In the genomic region with DNA sequence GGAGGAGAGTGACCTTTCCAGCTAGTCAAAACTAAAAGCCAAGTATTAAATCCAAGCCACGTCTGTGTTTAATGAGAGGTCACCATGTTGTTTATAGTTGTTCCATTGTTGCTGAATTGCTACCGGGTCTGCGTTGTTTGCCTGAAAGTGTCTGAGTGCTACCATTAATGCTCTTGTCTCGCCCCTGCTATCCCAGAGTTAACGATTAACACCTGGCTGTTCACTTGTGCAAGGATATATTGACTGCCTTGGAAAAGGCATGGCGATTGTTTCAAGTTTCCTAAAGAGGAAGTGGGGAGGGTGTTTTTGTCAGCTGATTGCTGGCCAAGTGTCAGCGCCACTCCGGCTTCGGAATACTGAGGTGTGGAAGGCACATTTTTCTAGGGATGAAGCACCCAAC, we compare ENCODE assay signal across 14 mouse cellular contexts. TPM values are rescaled to one million over a fixed set of nuclear protein-coding genes. Genes with fewer than 3 reads are reported as not detected.
DNase-seq lines count a peak whose midpoint lies in the region; ATAC-seq and TF ChIP-seq lines count a peak whose summit lies in the region.
"Had no signal": no experiment of that assay in that cellular context is flagged by ENCODE, and none has a peak within 500 bp of the region (broad histone marks: within the 10 kb centered on the region; RNA-seq: fewer than 3 reads in every experiment).

No protein-coding gene starts in this region.

- no peaks in the 10 kb centered on the region for H3K9me3 ChIP-seq in heart, embryonic 16.5 days (replicated peaks; ENCODE audit: control insufficient read depth, low read length)
- no peaks in the 10 kb centered on the region for H3K9me3 ChIP-seq in liver, embryonic 16.5 days (replicated peaks; ENCODE audit: control insufficient read depth, low read length)
- H3K9me3 ChIP-seq in liver, embryonic 12.5 days (replicated peaks), result no peaks in the 10 kb centered on the region
- H3K9me3 ChIP-seq in kidney, postnatal 0 days (replicated peaks; ENCODE audit: low read length), result no peaks in the 10 kb centered on the region
- H3K9me3 ChIP-seq in stomach, embryonic 16.5 days (replicated peaks; ENCODE audit: control insufficient read depth, low read length), result no peaks in the 10 kb centered on the region
- H3K9me3 ChIP-seq: embryonic facial prominence, embryonic 12.5 days; midbrain, embryonic 12.5 days had no signal

- peaks cover 31% of the 10 kb centered on the region for H3K4me1 ChIP-seq in heart, embryonic 16.5 days (ENCODE audit: control insufficient read depth, insufficient read depth, low read length)
- peaks cover 3% of the 10 kb centered on the region; the same call in 1 of the 2 replicates for H3K4me1 ChIP-seq in liver, embryonic 16.5 days (ENCODE audit: control insufficient read depth, low read depth, low read length)
- H3K4me1 ChIP-seq in liver, embryonic 12.5 days, result 0 out of 2 replicates have a peak, but pooled peaks cover 6% of the 10 kb centered on the region
- 0 out of 2 replicates have a peak, but pooled peaks cover 5% of the 10 kb centered on the region for H3K4me1 ChIP-seq in kidney, postnatal 0 days (replicated peaks; ENCODE audit: insufficient read depth, low read length)
- peaks cover 43% of the 10 kb centered on the region for H3K4me1 ChIP-seq in stomach, embryonic 16.5 days (ENCODE audit: control insufficient read depth, insufficient read depth, low read length)

- ATAC-seq in heart, embryonic 16.5 days (replicated peaks; ENCODE audit: extremely low read depth, insufficient read depth, low FRiP score), result no peak
- ATAC-seq in liver, embryonic 16.5 days (ENCODE audit: low read depth), result 0 out of 2 replicates have a peak, but pooled peaks have one; percentile 19
- ATAC-seq in liver, embryonic 12.5 days, result no peak
- ATAC-seq in kidney, postnatal 0 days (replicated peaks; ENCODE audit: low FRiP score, low read depth), result 0 out of 2 replicates have a peak, but pooled peaks have one; percentile 53
- ATAC-seq in stomach, embryonic 16.5 days (ENCODE audit: insufficient read depth, low FRiP score), result no peak
- ATAC-seq: inflammation-experienced regulatory T-cells, adult 6 months had no signal

- TF ChIP-seq CTCF in kidney, postnatal 0 days (IDR thresholded peaks at IDR 0.05; ENCODE audit: low read depth), result no peak

- no peak overlapping the region for H3K4me2 ChIP-seq in heart, embryonic 16.5 days (ENCODE audit: low read depth, low read length)
- peak overlapping the region; percentile 30 for H3K4me2 ChIP-seq in liver, embryonic 16.5 days (ENCODE audit: low read depth, low read length)
- H3K4me2 ChIP-seq in liver, embryonic 12.5 days, result no peak overlapping the region
- H3K4me2 ChIP-seq in kidney, postnatal 0 days (ENCODE audit: low read length), result 0 out of 2 replicates have a peak overlapping the region, but pooled peaks have one; percentile 16
- H3K4me2 ChIP-seq in stomach, embryonic 16.5 days (ENCODE audit: low read depth, low read length), result 0 out of 2 replicates have a peak overlapping the region, but pooled peaks have one; percentile 2
- H3K4me2 ChIP-seq: embryonic facial prominence, embryonic 12.5 days; midbrain, embryonic 12.5 days had no signal

- peak overlapping the region; percentile 79 for H3K27ac ChIP-seq in heart, embryonic 16.5 days (ENCODE audit: low read length)
- no peak overlapping the region for H3K27ac ChIP-seq in liver, embryonic 16.5 days (ENCODE audit: low read length)
- H3K27ac ChIP-seq in liver, embryonic 12.5 days, result no peak overlapping the region
- no peak overlapping the region for H3K27ac ChIP-seq in kidney, postnatal 0 days
- H3K27ac ChIP-seq in stomach, embryonic 16.5 days (ENCODE audit: low read length), result peak overlapping the region; percentile 26; the same call in 1 of the 2 replicates
- H3K27ac ChIP-seq: embryonic facial prominence, embryonic 12.5 days; midbrain, embryonic 12.5 days had no signal

- no peak for DNase-seq in heart, adult 8-10 months (ENCODE audit: low spot score)
- peak; percentile 61 for DNase-seq in kidney, postnatal 0 days (ENCODE audit: low spot score)
- DNase-seq in cerebellum, postnatal 4 days (ENCODE audit: low spot score in 2 of 2), result no peak
- DNase-seq: cerebellum, postnatal 25 days; gastrocnemius, postnatal 14 days had no signal

- no peaks in the 10 kb centered on the region for H3K27me3 ChIP-seq in heart, embryonic 16.5 days (ENCODE audit: control insufficient read depth, insufficient read depth, low read length)
- H3K27me3 ChIP-seq in liver, embryonic 16.5 days (ENCODE audit: control insufficient read depth, insufficient read depth, low read depth, low read length), result no peaks in the 10 kb centered on the region
- H3K27me3 ChIP-seq in liver, embryonic 12.5 days (replicated peaks), result peaks cover 6% of the 10 kb centered on the region; the same call in 1 of the 2 replicates
- H3K27me3 ChIP-seq in kidney, postnatal 0 days (ENCODE audit: insufficient read depth, low read length), result no peaks in the 10 kb centered on the region
- H3K27me3 ChIP-seq in stomach, embryonic 16.5 days (ENCODE audit: control insufficient read depth, insufficient read depth, low read length), result no peaks in the 10 kb centered on the region
- H3K27me3 ChIP-seq: embryonic facial prominence, embryonic 12.5 days had no signal

- no peak overlapping the region for H3K4me3 ChIP-seq in heart, embryonic 16.5 days (ENCODE audit: low read length)
- no peak overlapping the region for H3K4me3 ChIP-seq in liver, embryonic 16.5 days (ENCODE audit: low read depth, low read length)
- no peak overlapping the region for H3K4me3 ChIP-seq in liver, embryonic 12.5 days
- no peak overlapping the region for H3K4me3 ChIP-seq in kidney, postnatal 0 days (replicated peaks; ENCODE audit: low read depth, low read length)
- no peak overlapping the region for H3K4me3 ChIP-seq in stomach, embryonic 16.5 days (replicated peaks; ENCODE audit: low read length)
- H3K4me3 ChIP-seq: embryonic facial prominence, embryonic 12.5 days; midbrain, embryonic 12.5 days; myocyte had no signal

- no peak overlapping the region for H3K9ac ChIP-seq in heart, embryonic 16.5 days (ENCODE audit: low read length)
- H3K9ac ChIP-seq in liver, embryonic 16.5 days (ENCODE audit: low read depth, low read length), result no peak overlapping the region
- H3K9ac ChIP-seq in liver, embryonic 12.5 days, result no peak overlapping the region
- H3K9ac ChIP-seq in kidney, postnatal 0 days (ENCODE audit: low read depth, low read length), result no peak overlapping the region
- H3K9ac ChIP-seq in stomach, embryonic 16.5 days (ENCODE audit: low read length), result no peak overlapping the region
- H3K9ac ChIP-seq: embryonic facial prominence, embryonic 12.5 days; midbrain, embryonic 12.5 days had no signal

- 41% methylated on average over 9 of the region's 9 CpGs for WGBS in heart, embryonic 16.5 days
- WGBS in liver, embryonic 16.5 days (ENCODE audit: insufficient replicate concordance), result 31% methylated on average over 9 of the region's 9 CpGs
- 49% methylated on average over 9 of the region's 9 CpGs for WGBS in liver, embryonic 12.5 days (ENCODE audit: insufficient replicate concordance)
- 15% methylated on average over 9 of the region's 9 CpGs for WGBS in kidney, postnatal 0 days
- WGBS in stomach, embryonic 16.5 days, result 25% methylated on average over 9 of the region's 9 CpGs

- H3K36me3 ChIP-seq in heart, embryonic 16.5 days (ENCODE audit: control insufficient read depth, insufficient read depth), result no peaks in the 10 kb centered on the region
- no peaks in the 10 kb centered on the region for H3K36me3 ChIP-seq in liver, embryonic 16.5 days (ENCODE audit: control insufficient read depth, insufficient read depth)
- no peaks in the 10 kb centered on the region for H3K36me3 ChIP-seq in liver, embryonic 12.5 days
- no peaks in the 10 kb centered on the region for H3K36me3 ChIP-seq in kidney, postnatal 0 days (ENCODE audit: insufficient read depth, low read length)
- no peaks in the 10 kb centered on the region for H3K36me3 ChIP-seq in stomach, embryonic 16.5 days (ENCODE audit: control insufficient read depth, insufficient read depth, low read length)
- H3K36me3 ChIP-seq: embryonic facial prominence, embryonic 12.5 days; G1E; midbrain, embryonic 12.5 days had no signal

RNA-seq across cellular contexts. Expression of gene Fat1, which starts 39.9 kb away (rescaled TPM):
- polyA plus RNA-seq in heart, embryonic 16.5 days (2015; fragmentation: Nextera tagmentation; extraction: Ambion mirVana), result 10.4 and 13.8 TPM in 2 replicates
- total RNA-seq in heart, adult 8-10 months (2022), result 10 to 100 TPM; 14.4 to 18.3 (median 16.4) TPM
- 0.71 and 0.76 TPM in 2 replicates for polyA plus RNA-seq in liver, embryonic 16.5 days (2015; fragmentation: Nextera tagmentation; extraction: Ambion mirVana)
- polyA plus RNA-seq in liver, embryonic 12.5 days (2016; fragmentation: Nextera tagmentation; extraction: Ambion mirVana), result 1.8 TPM in 2 replicates
- polyA plus RNA-seq in kidney, postnatal 0 days (2015; fragmentation: Nextera tagmentation; extraction: Ambion mirVana), result 13.3 and 15.9 TPM in 2 replicates
- polyA plus RNA-seq in stomach, embryonic 16.5 days (2015; fragmentation: Nextera tagmentation; extraction: Ambion mirVana), result 20.2 and 20.8 TPM in 2 replicates
- polyA plus RNA-seq: G1E; inflammation-experienced regulatory T-cells, adult 6 months had no signal

Comparison
In these comparisons a context has a peak if more than half of its experiments do, and no peak if none do; other contexts are left out.
1. ATAC-seq: peak in liver, embryonic 16.5 days (single experiment) and kidney, postnatal 0 days (single experiment); none in heart, embryonic 16.5 days (single experiment), liver, embryonic 12.5 days (single experiment) and stomach, embryonic 16.5 days (single experiment).
2. H3K4me2 ChIP-seq: peak in liver, embryonic 16.5 days (single experiment), kidney, postnatal 0 days (single experiment) and stomach, embryonic 16.5 days (single experiment); none in heart, embryonic 16.5 days (single experiment) and liver, embryonic 12.5 days (single experiment).
3. H3K27ac ChIP-seq: peak in heart, embryonic 16.5 days (single experiment) and stomach, embryonic 16.5 days (single experiment); none in liver, embryonic 16.5 days (single experiment), liver, embryonic 12.5 days (single experiment) and kidney, postnatal 0 days (single experiment).